ENCODE assay signal across 17 mouse cellular contexts in genomic region chr3:153553226-153553625, GRCm38 (mm10).
A peak's percentile ranks its signal among the peaks of the same experiment; 100 is the strongest.
DNase-seq lines count a peak whose midpoint lies in the region; ATAC-seq lines count a peak whose summit lies in the region.
"Had no signal": no experiment of that assay in that cellular context is flagged by ENCODE, and none has a peak within 500 bp of the region (broad histone marks: within the 10 kb centered on the region; RNA-seq: fewer than 3 reads in every experiment).

No protein-coding gene starts in this region.

- no peaks in the 10 kb centered on the region for H3K9me3 ChIP-seq in hindbrain, embryonic 14.5 days (ENCODE audit: control insufficient read depth, low read length)
- no peaks in the 10 kb centered on the region for H3K9me3 ChIP-seq in hindbrain, embryonic 16.5 days (ENCODE audit: control insufficient read depth, low read length)
- H3K9me3 ChIP-seq in lung, embryonic 15.5 days: no peaks in the 10 kb centered on the region
- H3K9me3 ChIP-seq in intestine, embryonic 16.5 days (ENCODE audit: control insufficient read depth, low read length): no peaks in the 10 kb centered on the region
- no peaks in the 10 kb centered on the region for H3K9me3 ChIP-seq in liver, embryonic 13.5 days (replicated peaks)
- H3K9me3 ChIP-seq: embryonic facial prominence, embryonic 12.5 days; heart, embryonic 12.5 days; liver, embryonic 15.5 days had no signal

- H3K9ac ChIP-seq in hindbrain, embryonic 14.5 days: no peak overlapping the region
- no peak overlapping the region for H3K9ac ChIP-seq in hindbrain, embryonic 16.5 days (ENCODE audit: low read depth, low read length)
- no peak overlapping the region for H3K9ac ChIP-seq in lung, embryonic 15.5 days
- no peak overlapping the region for H3K9ac ChIP-seq in intestine, embryonic 16.5 days (ENCODE audit: low read depth, low read length)
- no peak overlapping the region for H3K9ac ChIP-seq in liver, embryonic 13.5 days
- H3K9ac ChIP-seq: embryonic facial prominence, embryonic 12.5 days; heart, embryonic 12.5 days; liver, embryonic 15.5 days had no signal

- no peaks in the 10 kb centered on the region for H3K27me3 ChIP-seq in hindbrain, embryonic 14.5 days (ENCODE audit: control insufficient read depth, insufficient read depth, low read length)
- no peaks in the 10 kb centered on the region for H3K27me3 ChIP-seq in hindbrain, embryonic 16.5 days (replicated peaks; ENCODE audit: control insufficient read depth, insufficient read depth, low read length)
- H3K27me3 ChIP-seq in lung, embryonic 15.5 days: no peaks in the 10 kb centered on the region
- H3K27me3 ChIP-seq in intestine, embryonic 16.5 days (replicated peaks; ENCODE audit: control insufficient read depth, insufficient read depth, low read length): no peaks in the 10 kb centered on the region
- no peaks in the 10 kb centered on the region for H3K27me3 ChIP-seq in liver, embryonic 13.5 days
- H3K27me3 ChIP-seq: embryonic facial prominence, embryonic 12.5 days; heart, embryonic 12.5 days; liver, embryonic 15.5 days had no signal

- no peak for DNase-seq in hindbrain, embryonic 14.5 days (ENCODE audit: low spot score)
- no peak for DNase-seq in lung, postnatal 10 days
- no peak for DNase-seq in liver, embryonic 13.5 days
- DNase-seq in layer of hippocampus, adult 18-20 months (ENCODE audit: low spot score in 2 of 2): no peak
- DNase-seq: adrenal gland, adult 2 months; cerebellum, adult 18-20 months; gastrocnemius, postnatal 14 days; kidney, postnatal 14 days; layer of hippocampus, adult 9-11 months; thymus, adult 18-20 months had no signal

- no peak overlapping the region for H3K27ac ChIP-seq in hindbrain, embryonic 14.5 days
- H3K27ac ChIP-seq in hindbrain, embryonic 16.5 days (ENCODE audit: low read depth, low read length): no peak overlapping the region
- H3K27ac ChIP-seq in lung, embryonic 15.5 days: no peak overlapping the region
- no peak overlapping the region for H3K27ac ChIP-seq in intestine, embryonic 16.5 days (ENCODE audit: low read length)
- no peak overlapping the region for H3K27ac ChIP-seq in liver, embryonic 13.5 days
- H3K27ac ChIP-seq: embryonic facial prominence, embryonic 12.5 days; liver, embryonic 15.5 days had no signal

- WGBS in hindbrain, embryonic 14.5 days: 97% methylated on average over 7 of the region's 7 CpGs
- 92% methylated on average over 7 of the region's 7 CpGs for WGBS in hindbrain, embryonic 16.5 days
- 87% methylated on average over 7 of the region's 7 CpGs for WGBS in lung, embryonic 15.5 days
- WGBS in intestine, embryonic 16.5 days: 82% methylated on average over 7 of the region's 7 CpGs
- WGBS in liver, embryonic 13.5 days (ENCODE audit: insufficient replicate concordance): 68% methylated on average over 7 of the region's 7 CpGs

- no peaks in the 10 kb centered on the region for H3K36me3 ChIP-seq in hindbrain, embryonic 14.5 days (replicated peaks; ENCODE audit: control insufficient read depth, insufficient read depth)
- no peaks in the 10 kb centered on the region for H3K36me3 ChIP-seq in hindbrain, embryonic 16.5 days (ENCODE audit: control insufficient read depth, insufficient read depth, low read length)
- H3K36me3 ChIP-seq in lung, embryonic 15.5 days: no peaks in the 10 kb centered on the region
- H3K36me3 ChIP-seq in intestine, embryonic 16.5 days (ENCODE audit: control insufficient read depth, insufficient read depth, low read length): no peaks in the 10 kb centered on the region
- H3K36me3 ChIP-seq in liver, embryonic 13.5 days: no peaks in the 10 kb centered on the region
- H3K36me3 ChIP-seq: embryonic facial prominence, embryonic 12.5 days; heart, embryonic 12.5 days; liver, embryonic 15.5 days had no signal

- no peak overlapping the region for H3K4me2 ChIP-seq in hindbrain, embryonic 14.5 days (replicated peaks)
- H3K4me2 ChIP-seq in hindbrain, embryonic 16.5 days (ENCODE audit: low read length): no peak overlapping the region
- H3K4me2 ChIP-seq in lung, embryonic 15.5 days: no peak overlapping the region
- no peak overlapping the region for H3K4me2 ChIP-seq in intestine, embryonic 16.5 days (ENCODE audit: low read depth, low read length)
- H3K4me2 ChIP-seq in liver, embryonic 13.5 days: no peak overlapping the region
- H3K4me2 ChIP-seq: embryonic facial prominence, embryonic 12.5 days; heart, embryonic 12.5 days; liver, embryonic 15.5 days had no signal

- no peak overlapping the region for H3K4me3 ChIP-seq in hindbrain, embryonic 14.5 days (replicated peaks; ENCODE audit: low read length)
- H3K4me3 ChIP-seq in hindbrain, embryonic 16.5 days (ENCODE audit: low read length): no peak overlapping the region
- H3K4me3 ChIP-seq in lung, embryonic 15.5 days: no peak overlapping the region
- no peak overlapping the region for H3K4me3 ChIP-seq in intestine, embryonic 16.5 days (ENCODE audit: low read length)
- no peak overlapping the region for H3K4me3 ChIP-seq in liver, embryonic 13.5 days (replicated peaks)
- H3K4me3 ChIP-seq: embryonic facial prominence, embryonic 12.5 days; heart, embryonic 12.5 days; liver, embryonic 15.5 days had no signal

- H3K4me1 ChIP-seq in hindbrain, embryonic 14.5 days (replicated peaks; ENCODE audit: control insufficient read depth, insufficient read depth, low read length): no peaks in the 10 kb centered on the region
- H3K4me1 ChIP-seq in hindbrain, embryonic 16.5 days (ENCODE audit: control insufficient read depth, insufficient read depth, low read depth, low read length): peaks cover 2% of the 10 kb centered on the region; the same call in 1 of the 2 replicates
- 0 out of 2 replicates have a peak, but pooled peaks cover 5% of the 10 kb centered on the region for H3K4me1 ChIP-seq in lung, embryonic 15.5 days
- H3K4me1 ChIP-seq in intestine, embryonic 16.5 days (ENCODE audit: control insufficient read depth, insufficient read depth, low read length): peaks cover 4% of the 10 kb centered on the region; the same call in 1 of the 2 replicates
- H3K4me1 ChIP-seq in liver, embryonic 13.5 days (replicated peaks): 0 out of 2 replicates have a peak, but pooled peaks cover 3% of the 10 kb centered on the region
- H3K4me1 ChIP-seq: embryonic facial prominence, embryonic 12.5 days; liver, embryonic 15.5 days had no signal

- peak; percentile 21; the same call in 1 of the 2 replicates for ATAC-seq in hindbrain, embryonic 14.5 days (ENCODE audit: low FRiP score)
- no peak for ATAC-seq in hindbrain, embryonic 16.5 days
- peak; percentile 49; the same call in 1 of the 2 replicates for ATAC-seq in lung, embryonic 15.5 days (ENCODE audit: borderline replicate concordance, extremely low read depth, low FRiP score, low TSS enrichment)
- ATAC-seq in intestine, embryonic 16.5 days: peak; percentile 96
- ATAC-seq in liver, embryonic 13.5 days (ENCODE audit: low read depth): peak; percentile 20; the same call in 1 of the 2 replicates
- ATAC-seq: CD4-positive, CD25-positive, alpha-beta regulatory T cell, adult 4 months had no signal
